Mouse (Mus musculus): ENCODE results near the gene Neurl3. TPM values are rescaled to one million over a fixed set of nuclear protein-coding genes. Genes with fewer than 3 reads are reported as not detected.
A peak's percentile ranks its signal among the peaks of the same experiment; 100 is the strongest.

Gene Neurl3
- polyA plus RNA-seq, 1 experiment from 2014 or later: 0.67 TPM

DNA sequence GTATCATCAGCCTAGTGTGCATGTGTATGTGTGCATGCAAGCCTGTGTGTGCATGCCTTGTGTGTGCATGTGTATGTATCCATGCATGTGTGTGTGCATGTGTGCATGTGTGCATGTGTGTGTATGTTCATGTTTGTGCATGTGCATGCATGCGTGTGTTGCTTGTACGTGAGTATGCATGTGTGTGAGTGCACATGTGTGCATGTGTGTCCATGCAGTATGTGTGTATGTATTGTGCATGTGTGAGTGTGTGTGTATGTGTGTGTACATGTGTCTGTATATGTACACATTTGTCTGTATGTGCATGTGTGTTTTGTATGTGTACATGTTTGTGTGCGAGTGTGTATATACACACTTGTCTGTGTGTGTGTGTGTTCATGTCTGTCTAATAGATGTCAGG, 6.9 kb downstream of the Neurl3 start:
- H3K9me3 ChIP-seq: no peaks in the 10 kb centered on the region
- 97% methylated on average over 3 of the region's 3 CpGs for WGBS
- no peak overlapping the region for H3K27ac ChIP-seq
- no peak overlapping the region for H3K9ac ChIP-seq (replicated peaks)
- 0 out of 2 replicates have a peak, but pooled peaks cover 2% of the 10 kb centered on the region for H3K4me1 ChIP-seq (replicated peaks)
- no peak overlapping the region for H3K4me3 ChIP-seq (replicated peaks)
- no peak for ATAC-seq
- no peaks in the 10 kb centered on the region for H3K36me3 ChIP-seq
- H3K27me3 ChIP-seq: peaks cover 13% of the 10 kb centered on the region; the same call in 1 of the 2 replicates
- H3K4me2 ChIP-seq (replicated peaks): no peak overlapping the region

DNA sequence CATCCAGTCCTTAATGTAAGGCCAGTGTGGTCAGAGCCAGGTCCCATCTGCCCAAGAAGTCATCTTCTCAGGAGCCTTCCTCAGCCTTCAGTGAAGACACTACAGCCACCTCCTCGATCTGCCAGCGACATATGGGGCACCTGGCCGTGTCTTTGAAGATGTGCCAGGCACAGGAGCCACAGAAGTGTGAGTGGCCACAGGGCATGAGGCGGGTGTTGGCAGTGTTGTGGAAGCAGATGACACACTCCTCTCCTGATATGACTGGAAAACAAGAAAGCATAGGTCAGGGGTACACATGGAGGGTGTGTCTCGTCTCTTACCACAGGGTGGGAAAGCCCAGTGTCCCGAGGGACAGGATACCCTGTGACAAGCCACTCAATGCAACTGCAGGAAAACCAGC, 8.2 kb downstream of the Neurl3 start:
- no peak for ATAC-seq
- Histone ChIP-seq H3K9me3 (no peaks in the 10 kb centered on the region), H3K27me3 (peaks cover 13% of the 10 kb centered on the region; the same call in 1 of the 2 replicates), H3K4me1 (replicated peaks) (0 out of 2 replicates have a peak, but pooled peaks cover 2% of the 10 kb centered on the region), H3K4me2 (replicated peaks) (no peak overlapping the region), H3K27ac (no peak overlapping the region), H3K36me3 (no peaks in the 10 kb centered on the region), H3K9ac (replicated peaks) (no peak overlapping the region), H3K4me3 (replicated peaks) (no peak overlapping the region)
- 84% methylated on average over 6 of the region's 6 CpGs for WGBS

- Histone ChIP-seq H3K27me3 (0 out of 2 replicates have a peak, but pooled peaks cover under 1% of the 10 kb centered on the region), H3K4me1 (replicated peaks) (no peaks in the 10 kb centered on the region), H3K27ac (no peak overlapping the region), H3K9me3 (no peaks in the 10 kb centered on the region), H3K4me3 (replicated peaks) (no peak overlapping the region), H3K9ac (replicated peaks) (no peak overlapping the region), H3K4me2 (replicated peaks) (no peak overlapping the region), H3K36me3 (no peaks in the 10 kb centered on the region)
- WGBS: 78% methylated on average over 13 of the region's 13 CpGs
- no peak for ATAC-seq
These were observed 10.5 kb downstream of the Neurl3 start for GRCm38 (mm10) chr1:36263833-36264488.

GRCm38 (mm10) chr1:36261708-36262504, 12.6 kb downstream of the Neurl3 start:
- Histone ChIP-seq H3K9ac (replicated peaks) (no peak overlapping the region), H3K36me3 (no peaks in the 10 kb centered on the region), H3K27me3 (no peaks in the 10 kb centered on the region), H3K9me3 (no peaks in the 10 kb centered on the region), H3K27ac (no peak overlapping the region), H3K4me2 (replicated peaks) (no peak overlapping the region), H3K4me1 (replicated peaks) (no peaks in the 10 kb centered on the region), H3K4me3 (replicated peaks) (no peak overlapping the region)
- WGBS: 88% methylated on average over 19 of the region's 19 CpGs
- ATAC-seq: no peak

DNA sequence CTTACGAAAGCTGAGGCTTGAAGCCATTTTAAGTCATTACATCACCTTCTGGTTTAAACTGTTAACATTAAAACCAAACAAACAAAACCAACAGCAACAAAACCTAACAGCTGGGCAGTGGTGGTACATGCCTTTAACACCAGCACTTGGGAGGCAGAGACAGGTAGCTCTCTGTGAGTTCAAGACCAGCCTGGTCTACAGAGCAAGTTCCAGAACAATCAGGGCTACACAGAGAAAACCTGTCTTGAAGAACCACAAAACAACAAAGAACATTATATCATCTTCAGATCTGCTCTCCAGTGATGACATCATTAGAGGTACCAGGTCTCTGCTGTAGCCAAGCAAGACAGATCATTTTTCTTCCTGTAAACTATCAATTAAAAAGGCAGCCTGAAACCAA, 14.1 kb downstream of the Neurl3 start:
- Histone ChIP-seq H3K4me1 (replicated peaks) (peaks cover 5% of the 10 kb centered on the region), H3K9ac (replicated peaks) (no peak overlapping the region), H3K27me3 (peaks cover 8% of the 10 kb centered on the region), H3K4me2 (replicated peaks) (no peak overlapping the region), H3K9me3 (no peaks in the 10 kb centered on the region), H3K36me3 (no peaks in the 10 kb centered on the region), H3K27ac (no peak overlapping the region), H3K4me3 (replicated peaks) (no peak overlapping the region)
- 92% methylated on average over 1 of the region's 1 CpGs for WGBS
- no peak for ATAC-seq

GRCm38 (mm10) chr1:36259281-36259680, 15.2 kb downstream of the Neurl3 start:
- Histone ChIP-seq H3K4me2 (replicated peaks) (no peak overlapping the region), H3K36me3 (no peaks in the 10 kb centered on the region), H3K27me3 (peaks cover 11% of the 10 kb centered on the region), H3K9ac (replicated peaks) (no peak overlapping the region), H3K27ac (no peak overlapping the region), H3K9me3 (no peaks in the 10 kb centered on the region), H3K4me1 (replicated peaks) (peaks cover 15% of the 10 kb centered on the region), H3K4me3 (replicated peaks) (no peak overlapping the region)
- no peak for ATAC-seq
- 92% methylated on average over 2 of the region's 2 CpGs for WGBS

GRCm38 (mm10) chr1:36258631-36259030, 15.8 kb downstream of the Neurl3 start:
- Histone ChIP-seq H3K9ac (replicated peaks) (no peak overlapping the region), H3K4me1 (replicated peaks) (peaks cover 15% of the 10 kb centered on the region), H3K9me3 (no peaks in the 10 kb centered on the region), H3K27ac (no peak overlapping the region), H3K4me2 (replicated peaks) (no peak overlapping the region), H3K4me3 (replicated peaks) (no peak overlapping the region), H3K36me3 (no peaks in the 10 kb centered on the region), H3K27me3 (peaks cover 12% of the 10 kb centered on the region)
- ATAC-seq: no peak
- WGBS: 58% methylated on average over 2 of the region's 2 CpGs

GRCm38 (mm10) chr1:36257276-36257675, 17.2 kb downstream of the Neurl3 start:
- peaks cover 15% of the 10 kb centered on the region for H3K4me1 ChIP-seq (replicated peaks)
- no peak overlapping the region for H3K4me2 ChIP-seq (replicated peaks)
- H3K9me3 ChIP-seq: no peaks in the 10 kb centered on the region
- peaks cover 12% of the 10 kb centered on the region for H3K27me3 ChIP-seq
- no peak overlapping the region for H3K9ac ChIP-seq (replicated peaks)
- H3K27ac ChIP-seq: no peak overlapping the region
- ATAC-seq: no peak
- 87% methylated on average over 8 of the region's 8 CpGs for WGBS
- no peaks in the 10 kb centered on the region for H3K36me3 ChIP-seq
- no peak overlapping the region for H3K4me3 ChIP-seq (replicated peaks)

DNA sequence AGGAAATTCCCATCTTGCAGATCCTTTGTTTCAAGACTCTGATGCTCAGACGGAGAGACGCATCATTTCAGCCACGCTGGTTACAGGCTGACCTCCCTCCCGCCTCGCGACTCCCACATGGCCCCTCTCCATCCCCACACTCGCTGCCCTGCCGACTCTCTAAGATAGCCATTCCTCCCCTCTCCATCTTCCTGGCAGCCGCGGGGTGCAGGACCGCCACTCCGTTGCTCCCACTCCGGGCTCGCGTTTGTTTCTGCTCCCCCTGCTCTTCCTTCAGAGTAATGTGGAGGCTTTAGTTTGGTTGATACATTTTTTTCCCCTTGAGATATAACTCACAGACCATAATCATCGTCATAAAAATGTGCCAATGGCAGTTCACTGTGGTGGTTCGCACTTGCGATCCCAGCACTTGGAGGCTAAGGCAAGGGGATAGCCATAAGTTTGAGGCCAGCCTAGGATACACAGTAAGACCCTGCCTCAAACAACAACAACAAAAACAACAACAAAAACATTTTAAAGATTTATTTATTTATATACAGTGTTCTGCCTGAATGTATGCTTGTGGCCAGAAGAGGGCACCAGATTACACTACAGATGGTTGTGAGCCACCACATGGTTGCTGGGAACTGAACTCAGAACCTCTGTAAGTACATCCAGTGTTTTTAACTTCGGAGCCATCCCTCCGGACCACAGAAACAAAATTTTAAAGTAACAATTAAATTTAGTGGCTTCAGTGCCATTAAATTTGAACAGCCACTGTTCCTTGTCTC, 18.4 kb downstream of the Neurl3 start:
- WGBS: 25% methylated on average over 20 of the region's 20 CpGs
- peak overlapping the region; percentile 36 for H3K4me2 ChIP-seq (replicated peaks)
- ATAC-seq: no peak
- peaks cover 21% of the 10 kb centered on the region for H3K4me1 ChIP-seq (replicated peaks)
- no peaks in the 10 kb centered on the region for H3K9me3 ChIP-seq
- H3K4me3 ChIP-seq (replicated peaks): no peak overlapping the region
- no peaks in the 10 kb centered on the region for H3K36me3 ChIP-seq
- no peak overlapping the region; the same call in 1 of the 2 replicates for H3K9ac ChIP-seq (replicated peaks)
- no peak overlapping the region for H3K27ac ChIP-seq
- H3K27me3 ChIP-seq: peaks cover 12% of the 10 kb centered on the region

GRCm38 (mm10) chr1:36254635-36255360, 19.7 kb downstream of the Neurl3 start:
- Histone ChIP-seq H3K4me3 (replicated peaks) (peak overlapping the region; percentile 29), H3K9me3 (no peaks in the 10 kb centered on the region), H3K27ac (no peak overlapping the region), H3K9ac (replicated peaks) (peak overlapping the region; percentile 59), H3K36me3 (no peaks in the 10 kb centered on the region), H3K27me3 (peaks cover 12% of the 10 kb centered on the region), H3K4me2 (replicated peaks) (peak overlapping the region; percentile 47), H3K4me1 (replicated peaks) (peaks cover 21% of the 10 kb centered on the region)
- peak; percentile 49; the same call in 1 of the 2 replicates for ATAC-seq
- 5% methylated on average over 25 of the region's 25 CpGs for WGBS

GRCm38 (mm10) chr1:36252791-36253190, 21.7 kb downstream of the Neurl3 start:
- ATAC-seq: peak; percentile 53
- Histone ChIP-seq H3K27ac (no peak overlapping the region), H3K4me2 (replicated peaks) (no peak overlapping the region), H3K4me3 (replicated peaks) (no peak overlapping the region), H3K4me1 (replicated peaks) (peaks cover 21% of the 10 kb centered on the region), H3K9me3 (no peaks in the 10 kb centered on the region), H3K36me3 (no peaks in the 10 kb centered on the region), H3K9ac (replicated peaks) (no peak overlapping the region), H3K27me3 (peaks cover 12% of the 10 kb centered on the region)
- 8% methylated on average over 6 of the region's 6 CpGs for WGBS
